Mouse (Mus musculus): ENCODE measurements around the gene AB124611.

DNA sequence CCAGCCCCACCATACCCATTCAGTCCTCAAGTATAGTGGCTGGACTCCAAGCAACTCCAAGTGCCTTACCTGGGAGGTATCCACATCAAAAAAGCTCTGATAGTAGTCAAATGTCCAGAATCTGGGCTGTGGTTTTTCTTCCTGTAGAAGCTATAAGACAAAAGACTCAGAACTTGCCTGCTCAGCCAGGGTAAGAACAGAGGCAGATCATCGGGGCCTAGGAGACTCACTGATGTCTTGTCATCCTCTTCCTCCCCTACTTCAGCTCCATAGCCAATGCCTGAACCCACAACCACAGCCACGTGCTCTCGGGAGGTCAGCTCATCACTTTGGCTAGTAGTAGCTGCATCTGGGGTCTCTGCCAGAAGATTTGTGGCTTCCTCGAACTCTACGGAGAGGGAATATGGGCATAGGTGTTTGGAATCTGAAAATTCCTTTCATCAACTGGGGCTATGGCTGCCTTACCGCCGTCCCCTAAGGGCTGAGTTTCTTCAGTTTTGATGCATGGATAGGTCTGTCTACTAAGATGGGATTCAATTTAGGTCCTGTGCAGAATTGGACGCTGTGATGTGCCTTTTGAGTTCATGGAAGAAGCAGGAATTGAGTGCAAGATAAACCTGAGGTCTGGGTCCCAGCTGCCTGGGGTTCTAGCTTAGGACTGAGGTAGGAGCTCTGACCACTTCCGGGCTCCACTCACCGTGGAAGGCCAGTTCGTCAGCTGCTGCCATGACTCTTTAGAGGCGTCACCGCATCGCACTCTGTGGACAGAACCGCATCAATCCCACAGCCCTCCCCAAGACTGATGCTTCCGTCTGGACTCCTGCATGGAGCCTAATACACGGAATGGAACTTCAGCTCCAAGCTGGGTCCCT is 66.1 kb downstream of the AB124611 start:
- TF ChIP-seq CTCF (IDR thresholded peaks at IDR 0.05) (no peak), EP300 (IDR thresholded peaks at IDR 0.05) (no peak)
